Mouse (Mus musculus): ENCODE measurements at regions not wholly inside any gene's neighbourhood (a gene's known extent, or its start where the extent isn't known, plus 50 kb on each side); places are given as distances from the start of the nearest gene placed in this dataset.

- Histone ChIP-seq H3ac (ENCODE audit: control insufficient read depth, insufficient read length, low read depth) (no peak overlapping the region), H3K4me3 (ENCODE audit: insufficient read depth, poor library complexity, severe bottlenecking) (no peak overlapping the region), H3K36me3 (ENCODE audit: control insufficient read depth, insufficient read depth) (no peaks in the 10 kb centered on the region), H3K79me2 (ENCODE audit: control insufficient read depth, insufficient read depth) (no peaks in the 10 kb centered on the region), H3K79me3 (ENCODE audit: low read depth) (no peaks in the 10 kb centered on the region), H3K27me3 (ENCODE audit: control insufficient read depth, insufficient read depth, insufficient read length) (no peaks in the 10 kb centered on the region)
- TF ChIP-seq CTCF (IDR thresholded peaks at IDR 0.05; ENCODE audit: control insufficient read depth, insufficient read depth, insufficient read length), result no peak
- TF ChIP-seq MYOD1 (IDR thresholded peaks at IDR 0.05; ENCODE audit: control insufficient read depth, insufficient read length, low read depth), result no peak
- no peak for TF ChIP-seq CEBPB (IDR thresholded peaks at IDR 0.05; ENCODE audit: low read depth)
- no peak for TF ChIP-seq MYOG (IDR thresholded peaks at IDR 0.05; ENCODE audit: control insufficient read depth, extremely low read depth, insufficient read length)
- TF ChIP-seq USF1 (IDR thresholded peaks at IDR 0.05; ENCODE audit: low read depth), result no peak
- TF ChIP-seq MAX (IDR thresholded peaks at IDR 0.05), result no peak
- TF ChIP-seq FOSL1 (IDR thresholded peaks at IDR 0.05; ENCODE audit: insufficient read depth, low read length, poor library complexity, severe bottlenecking), result no peak
These were observed 143.6 kb upstream of the Sash1 start for GRCm38 (mm10) chr10:9029506-9029905.

GRCm38 (mm10) chr10:9027070-9027807 is 141.4 kb upstream of the Sash1 start:
- Histone ChIP-seq H3K27me3 (ENCODE audit: control insufficient read depth, insufficient read depth, insufficient read length) (no peaks in the 10 kb centered on the region), H3ac (ENCODE audit: control insufficient read depth, insufficient read length, low read depth) (no peak overlapping the region), H3K4me3 (ENCODE audit: insufficient read depth, poor library complexity, severe bottlenecking) (no peak overlapping the region), H3K36me3 (ENCODE audit: control insufficient read depth, insufficient read depth) (no peaks in the 10 kb centered on the region), H3K79me3 (ENCODE audit: low read depth) (no peaks in the 10 kb centered on the region), H3K79me2 (ENCODE audit: control insufficient read depth, insufficient read depth) (no peaks in the 10 kb centered on the region)
- no peak for TF ChIP-seq CEBPB (IDR thresholded peaks at IDR 0.05; ENCODE audit: low read depth)
- no peak for TF ChIP-seq MYOD1 (IDR thresholded peaks at IDR 0.05; ENCODE audit: control insufficient read depth, insufficient read length, low read depth)
- no peak for TF ChIP-seq MAX (IDR thresholded peaks at IDR 0.05)

- Histone ChIP-seq H3K79me3 (ENCODE audit: low read depth) (no peaks in the 10 kb centered on the region), H3ac (ENCODE audit: control insufficient read depth, insufficient read length, low read depth) (no peak overlapping the region), H3K4me3 (ENCODE audit: insufficient read depth, poor library complexity, severe bottlenecking) (no peak overlapping the region), H3K27me3 (ENCODE audit: control insufficient read depth, insufficient read depth, insufficient read length) (no peaks in the 10 kb centered on the region), H3K36me3 (ENCODE audit: control insufficient read depth, insufficient read depth) (no peaks in the 10 kb centered on the region), H3K79me2 (ENCODE audit: control insufficient read depth, insufficient read depth) (no peaks in the 10 kb centered on the region)
- TF ChIP-seq MAX (IDR thresholded peaks at IDR 0.05) (no peak), CEBPB (IDR thresholded peaks at IDR 0.05; ENCODE audit: low read depth) (no peak), FOSL1 (IDR thresholded peaks at IDR 0.05; ENCODE audit: insufficient read depth, low read length, poor library complexity, severe bottlenecking) (no peak), MYOD1 (IDR thresholded peaks at IDR 0.05; ENCODE audit: control insufficient read depth, insufficient read length, low read depth) (no peak), USF1 (IDR thresholded peaks at IDR 0.05; ENCODE audit: low read depth) (no peak), CTCF (IDR thresholded peaks at IDR 0.05; ENCODE audit: control insufficient read depth, insufficient read depth, insufficient read length) (no peak)
These were observed 129.1 kb upstream of the Sash1 start for GRCm38 (mm10) chr10:9014810-9015505.

- TF ChIP-seq MAX (IDR thresholded peaks at IDR 0.05), result no peak
- TF ChIP-seq MYOD1 (IDR thresholded peaks at IDR 0.05; ENCODE audit: control insufficient read depth, insufficient read length, low read depth), result no peak
- no peak for TF ChIP-seq MYOG (IDR thresholded peaks at IDR 0.05; ENCODE audit: control insufficient read depth, extremely low read depth, insufficient read length)
- no peak for TF ChIP-seq CEBPB (IDR thresholded peaks at IDR 0.05; ENCODE audit: low read depth)
- no peak for TF ChIP-seq USF1 (IDR thresholded peaks at IDR 0.05; ENCODE audit: low read depth)
- TF ChIP-seq FOSL1 (IDR thresholded peaks at IDR 0.05; ENCODE audit: insufficient read depth, low read length, poor library complexity, severe bottlenecking), result no peak
- TF ChIP-seq CTCF (IDR thresholded peaks at IDR 0.05; ENCODE audit: control insufficient read depth, insufficient read depth, insufficient read length), result no peak
- H3K79me2 ChIP-seq (ENCODE audit: control insufficient read depth, insufficient read depth), result no peaks in the 10 kb centered on the region
- H3ac ChIP-seq (ENCODE audit: control insufficient read depth, insufficient read length, low read depth), result no peak overlapping the region
These were observed 127.7 kb upstream of the Sash1 start for GRCm38 (mm10) chr10:9013549-9013925.

GRCm38 (mm10) chr10:9012829-9013548 is 127.1 kb upstream of the Sash1 start:
- no peak overlapping the region for H3ac ChIP-seq (ENCODE audit: control insufficient read depth, insufficient read length, low read depth)
- H3K27me3 ChIP-seq (ENCODE audit: control insufficient read depth, insufficient read depth, insufficient read length), result no peaks in the 10 kb centered on the region
- H3K4me3 ChIP-seq (ENCODE audit: insufficient read depth, poor library complexity, severe bottlenecking), result no peak overlapping the region
- TF ChIP-seq CEBPB (IDR thresholded peaks at IDR 0.05; ENCODE audit: low read depth), result no peak
- H3K79me2 ChIP-seq (ENCODE audit: control insufficient read depth, insufficient read depth), result no peaks in the 10 kb centered on the region
- H3K36me3 ChIP-seq (ENCODE audit: control insufficient read depth, insufficient read depth), result no peaks in the 10 kb centered on the region
- H3K79me3 ChIP-seq (ENCODE audit: low read depth), result no peaks in the 10 kb centered on the region

More at GRCm38 (mm10) chr10:9013549-9013925, 127.7 kb upstream of the Sash1 start:
- Histone ChIP-seq H3K79me3 (ENCODE audit: low read depth) (no peaks in the 10 kb centered on the region), H3K27me3 (ENCODE audit: control insufficient read depth, insufficient read depth, insufficient read length) (no peaks in the 10 kb centered on the region), H3K4me3 (ENCODE audit: insufficient read depth, poor library complexity, severe bottlenecking) (no peak overlapping the region), H3K36me3 (ENCODE audit: control insufficient read depth, insufficient read depth) (no peaks in the 10 kb centered on the region)

Measured in C2C12 (cell line).